Mouse (Mus musculus) gastrocnemius, adult 8-10 months (tissue): ENCODE data around the gene Lix1. TPM values are rescaled to one million over a fixed set of nuclear protein-coding genes. Genes with fewer than 3 reads are reported as not detected.

ENCODE experiments used
- DNase-seq, 2 experiments: peaks; one replicate each; pipeline ENCODE4 v3.0.0; 2022; ENCODE audit warnings: low spot score in 2 of 2
- total RNA-seq, 4 experiments: library from RNA; stranded (reverse); gene quantifications; 2 replicates each; pipeline ENCODE4 v1.2.4; 2022

Gene Lix1
- under 1 TPM; 0.21 to 0.63 (median 0.51) TPM for total RNA-seq

DNA sequence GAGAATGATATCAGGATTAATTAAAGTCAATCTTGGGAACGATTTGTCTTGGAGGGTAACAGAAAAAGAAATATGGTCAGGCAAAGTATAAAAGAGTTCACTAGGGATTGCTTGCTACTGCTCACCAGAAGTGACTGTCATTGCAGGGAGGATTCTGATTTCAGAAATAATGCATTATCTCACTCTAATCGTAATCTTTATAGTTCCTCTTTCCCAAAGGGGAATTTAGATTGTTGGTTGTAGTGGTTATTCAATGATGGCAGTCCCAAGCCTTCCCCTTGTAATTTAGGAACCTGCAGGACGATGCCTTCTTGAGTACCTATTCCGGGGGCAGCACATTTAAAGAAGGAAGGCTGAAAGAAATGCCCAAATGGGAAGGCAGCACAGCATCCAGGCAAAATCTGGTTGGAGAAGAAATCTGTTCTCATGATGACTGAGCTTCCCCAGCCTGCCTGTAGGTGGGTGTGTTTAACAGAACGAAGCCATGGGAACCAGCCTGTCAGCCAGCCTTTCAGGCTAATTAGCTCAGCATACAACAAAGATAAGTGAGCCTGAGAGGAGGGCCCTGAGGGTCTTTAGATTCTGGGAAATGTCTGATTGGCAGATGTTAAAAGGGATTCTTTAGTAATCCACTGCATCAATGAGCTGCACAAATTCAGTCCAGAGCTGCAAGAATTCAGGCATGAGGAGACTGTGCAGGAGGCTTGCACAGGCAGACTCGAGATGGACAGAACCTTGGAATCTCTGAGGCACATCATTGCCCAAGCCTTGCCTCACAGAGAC is at the start of gene Lix1:
Gene Lix1, plus strand, starts transcription at position 451 of the 783 bp plus-strand sequence.
- DNase-seq = no peak

DNA sequence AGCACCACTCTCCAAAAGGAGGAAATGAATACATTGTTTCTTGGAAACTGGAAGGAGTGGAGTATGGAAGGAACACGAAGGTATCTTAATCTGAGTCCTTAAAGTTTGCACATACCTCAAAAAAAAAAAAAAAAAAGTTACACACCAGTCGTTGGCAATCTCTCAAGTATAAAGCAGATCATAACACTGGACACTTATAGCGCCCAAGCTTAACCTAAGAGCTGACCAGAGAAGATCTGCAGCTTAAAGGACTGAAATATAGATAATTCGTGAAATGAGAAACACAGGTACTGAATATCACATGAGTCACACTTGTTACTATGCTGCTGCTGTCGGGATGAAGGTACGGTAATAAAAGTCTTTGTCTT is 28.9 kb upstream of the Lix1 start:
- no peak for DNase-seq

DNA sequence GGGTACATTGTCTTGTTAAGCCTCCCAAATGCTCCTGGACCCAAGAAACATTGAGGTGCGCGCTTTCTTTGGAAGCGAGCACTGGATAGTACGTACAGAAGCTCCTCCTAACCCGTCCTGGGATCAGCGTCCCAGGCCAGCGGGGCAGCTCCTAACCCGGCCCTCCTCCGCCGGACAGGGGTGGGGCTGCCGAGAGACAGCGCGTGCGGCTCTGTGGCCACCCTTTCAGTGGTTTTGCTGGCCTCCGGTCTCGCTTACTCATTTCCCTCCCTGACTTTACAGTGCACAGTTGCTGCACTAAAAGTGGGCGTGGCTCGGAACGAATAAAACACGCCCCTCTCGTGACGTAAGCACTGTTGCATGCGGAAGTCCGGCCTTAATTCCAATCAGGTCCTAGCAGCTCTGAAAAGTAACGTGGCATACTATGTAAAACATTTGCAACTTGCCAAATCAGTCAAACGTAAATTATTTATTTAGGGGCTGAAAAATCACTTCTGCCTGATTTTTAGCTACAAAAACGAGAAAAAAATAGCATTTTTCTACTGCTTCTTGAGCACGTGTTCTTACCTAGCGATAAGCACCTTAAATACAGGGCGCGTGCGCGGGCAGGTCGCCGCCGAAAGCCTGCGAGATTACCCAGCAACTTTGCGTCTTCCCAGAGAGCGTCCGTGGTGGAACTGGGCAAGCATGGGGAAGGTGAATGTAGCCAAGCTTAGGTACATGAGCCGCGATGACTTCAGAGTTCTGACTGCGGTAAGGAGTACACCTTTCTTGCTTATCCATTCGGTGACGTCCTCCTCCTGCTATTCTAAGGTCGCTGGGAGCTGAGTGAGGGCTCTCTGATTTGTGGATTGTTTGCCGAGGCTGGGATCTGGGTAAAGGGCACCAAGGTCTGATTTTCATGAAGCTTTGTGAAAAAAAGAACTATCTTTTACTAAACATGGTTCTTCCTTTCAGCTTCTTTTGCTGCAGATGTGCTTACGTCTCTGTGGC is 28.3 kb upstream of the Lix1 start, which contains the start of gene Riok2:
Gene Riok2, plus strand, starts transcription at position 392 of the 993 bp plus-strand sequence.
- DNase-seq = peak; percentile 91 to 93

DNA sequence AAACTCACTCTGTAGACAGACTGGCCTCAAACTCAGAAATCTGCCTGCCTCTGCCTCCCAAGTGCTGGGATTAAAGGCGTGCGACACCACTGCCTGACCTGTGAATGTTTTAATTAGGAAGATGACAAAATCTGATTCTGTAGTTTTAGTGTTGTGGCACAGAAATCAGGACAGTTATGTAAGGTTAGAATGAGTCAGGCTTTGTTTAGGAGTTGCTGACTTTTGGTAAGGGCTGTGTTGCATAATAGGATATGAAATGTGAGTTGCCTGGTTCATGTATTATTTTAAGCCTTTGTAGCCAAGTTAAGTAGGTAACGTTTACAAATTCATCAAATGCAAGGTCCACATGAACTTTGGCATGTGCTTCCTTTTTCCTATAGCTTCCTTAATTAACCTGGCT is 26.9 kb upstream of the Lix1 start:
- no peak for DNase-seq

GRCm38 (mm10) chr17:17383703-17384102 is 18.8 kb upstream of the Lix1 start:
- no peak for DNase-seq

- DNase-seq = no peak
Measured at GRCm38 (mm10) chr17:17384502-17384901, 18.0 kb upstream of the Lix1 start.

DNA sequence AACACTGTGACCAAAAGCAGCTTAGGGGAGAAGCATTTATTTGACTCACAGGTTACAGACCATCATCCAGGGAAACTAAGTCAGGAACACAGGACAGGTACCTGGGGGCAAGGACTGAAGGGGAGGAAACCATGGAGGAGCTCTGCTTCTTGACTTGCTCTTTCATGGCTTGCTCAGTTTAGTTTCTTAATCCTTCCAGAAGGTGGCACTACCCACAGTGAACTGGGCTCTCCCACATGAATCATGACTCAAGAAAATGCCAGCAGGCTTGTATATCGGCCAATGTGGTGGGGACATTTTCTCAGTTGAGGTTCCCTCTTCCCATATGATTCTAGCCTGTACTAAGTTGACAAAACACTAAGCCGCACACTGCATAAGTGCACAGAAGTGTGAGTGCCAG is 16.4 kb upstream of the Lix1 start:
- DNase-seq = no peak

- DNase-seq = no peak
Measured at GRCm38 (mm10) chr17:17391823-17392222, 10.6 kb upstream of the Lix1 start.

GRCm38 (mm10) chr17:17392863-17393262 is 9.6 kb upstream of the Lix1 start:
- DNase-seq = no peak

- DNase-seq = no peak
Measured at GRCm38 (mm10) chr17:17393300-17393699, 9.2 kb upstream of the Lix1 start.

DNA sequence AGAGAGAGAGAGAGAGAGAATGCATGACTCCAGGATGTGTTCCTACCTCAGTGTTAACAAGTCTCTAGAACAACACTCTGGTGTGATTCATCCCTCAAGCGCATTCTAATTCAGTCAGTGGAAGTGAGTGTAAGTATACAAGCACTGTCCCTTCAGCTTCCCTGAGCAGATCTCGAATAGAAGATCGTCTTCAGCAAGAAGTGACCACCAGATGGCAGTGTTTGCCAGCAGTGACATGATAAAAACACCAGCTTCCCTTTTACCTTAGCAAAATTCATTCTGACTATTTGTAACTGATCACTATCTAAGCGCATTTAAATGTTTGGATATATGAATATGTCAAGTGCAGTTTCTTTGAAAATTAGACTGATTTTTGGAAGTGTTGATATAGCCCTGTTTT is 8.1 kb upstream of the Lix1 start:
- DNase-seq = peak; percentile 31 to 44

DNA sequence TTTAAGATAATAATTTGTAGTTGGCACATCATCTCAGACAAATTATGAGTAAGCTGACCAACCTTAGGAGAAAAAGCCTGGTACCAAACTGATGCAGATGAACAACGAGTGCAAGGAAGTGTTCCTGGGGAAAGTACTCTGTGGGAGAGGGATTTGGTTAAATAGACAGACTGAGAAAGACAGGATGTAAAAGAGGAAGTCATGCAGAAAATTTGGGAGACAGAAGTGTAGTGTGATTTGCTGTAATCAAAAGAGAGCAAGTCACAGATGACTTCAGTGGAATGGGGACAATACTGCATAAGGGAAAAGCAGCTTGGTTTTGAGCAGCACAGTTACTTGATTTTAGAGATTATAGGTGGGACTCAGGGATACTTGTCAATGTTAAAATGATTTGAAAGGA is 5.6 kb upstream of the Lix1 start:
- DNase-seq = no peak

DNA sequence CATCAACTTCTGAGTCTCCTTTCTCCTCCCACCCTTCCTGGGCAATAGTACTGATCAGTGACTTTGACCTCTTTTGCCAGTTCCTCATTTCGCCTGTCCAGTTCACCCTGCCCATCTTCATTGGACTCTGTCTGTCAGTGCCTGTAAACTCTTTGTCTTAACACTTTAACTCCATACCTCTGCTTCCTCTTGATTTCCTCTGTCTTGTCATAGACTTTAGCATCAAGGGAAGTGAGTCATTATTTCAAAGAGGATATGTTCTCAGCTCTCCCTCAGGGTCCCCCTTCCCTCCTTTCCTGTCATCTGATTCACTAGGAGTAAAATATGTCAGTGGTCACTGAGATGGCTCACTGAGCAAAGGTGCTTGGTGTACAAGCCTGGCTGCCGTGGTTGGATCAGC is 3.8 kb upstream of the Lix1 start:
- DNase-seq = no peak

- no peak for DNase-seq
Measured at GRCm38 (mm10) chr17:17403038-17403437, 566 bp downstream of the Lix1 start.

- no peak for DNase-seq
Measured at GRCm38 (mm10) chr17:17403578-17404112, 1.2 kb downstream of the Lix1 start.

DNA sequence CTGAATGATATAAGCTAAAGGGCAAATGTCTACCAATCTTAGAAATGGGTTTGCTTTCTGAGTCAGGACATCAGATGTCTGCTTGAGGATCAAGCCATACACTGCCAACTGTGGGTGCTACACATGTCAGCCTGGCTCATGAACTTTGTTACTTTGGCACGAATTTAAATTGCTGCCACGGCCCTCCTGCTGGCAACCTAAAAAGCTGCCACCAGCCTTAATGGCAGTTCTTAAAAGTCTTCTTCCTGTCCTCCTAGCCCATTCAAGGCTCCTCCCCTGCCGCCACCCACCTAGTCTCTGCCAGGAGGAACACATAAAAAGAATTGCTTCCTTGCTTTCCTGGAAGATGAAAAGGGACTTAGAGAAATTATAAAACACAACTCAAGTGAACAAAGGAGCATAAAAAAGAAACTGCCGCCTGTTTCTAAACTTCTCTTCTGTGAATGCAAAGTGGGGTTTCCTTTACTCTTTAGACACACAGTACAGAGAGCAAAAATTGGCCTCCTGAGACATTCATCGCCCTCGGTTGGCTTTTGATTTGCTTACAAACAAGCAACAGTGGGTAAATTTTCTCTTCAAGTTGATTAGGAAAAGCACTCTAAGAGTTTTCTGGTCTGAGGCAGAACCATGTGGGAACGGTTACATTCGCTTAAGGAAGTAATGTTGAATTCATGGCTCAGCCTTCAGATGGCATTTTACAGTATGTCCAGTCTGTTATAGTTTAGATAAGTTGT is 2.5 kb downstream of the Lix1 start:
- DNase-seq = no peak

GRCm38 (mm10) chr17:17405606-17406005 is 3.1 kb downstream of the Lix1 start:
- no peak for DNase-seq

- DNase-seq = no peak
Measured at GRCm38 (mm10) chr17:17408137-17408536, 5.7 kb downstream of the Lix1 start.

GRCm38 (mm10) chr17:17408720-17409478 is 6.4 kb downstream of the Lix1 start:
- no peak for DNase-seq

- DNase-seq = no peak
Measured at GRCm38 (mm10) chr17:17409601-17410000, 7.1 kb downstream of the Lix1 start.

GRCm38 (mm10) chr17:17411443-17411842 is 9.0 kb downstream of the Lix1 start:
- no peak for DNase-seq
